Mouse (Mus musculus) bone marrow macrophage, adult 2 months (primary cell): ENCODE measurements around the gene Cln6.

Experiments
- CTCF ChIP-seq: IDR thresholded peaks from 2 replicates; pipeline ENCODE4 v1.5.1; 2012; ENCODE audit warnings: low read depth, mild to moderate bottlenecking, low read length, moderate library complexity
- POLR2A ChIP-seq: IDR thresholded peaks from 2 replicates; pipeline ENCODE4 v1.6.1; 2012; ENCODE audit warnings: mild to moderate bottlenecking, low read depth, low read length, borderline replicate concordance

DNA sequence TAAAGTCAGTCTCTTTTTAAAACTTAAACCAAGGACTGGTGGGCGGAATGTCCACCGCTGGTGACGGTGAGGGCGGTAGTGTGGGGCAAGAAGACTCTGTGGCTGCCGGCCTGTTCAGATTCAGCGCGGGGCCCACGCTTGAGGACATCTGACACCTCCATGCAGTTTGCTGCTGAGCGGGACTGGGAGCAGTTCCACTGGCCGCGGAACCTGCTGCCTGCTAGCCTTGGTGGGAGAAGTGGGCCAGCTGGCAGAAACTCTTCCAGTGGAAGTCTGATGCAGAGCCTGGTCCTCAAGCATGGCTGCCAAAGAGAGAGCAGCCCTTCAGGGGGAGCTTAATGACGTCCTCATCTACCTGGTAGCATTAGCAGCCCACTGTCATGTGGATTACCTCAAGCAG is 48.7 kb upstream of the Cln6 start:
- TF ChIP-seq CTCF (no peak), POLR2A (no peak)
